Mouse (Mus musculus) CH12.LX (cell line): ENCODE data around the gene Olfr1333. TPM values are rescaled to one million over a fixed set of nuclear protein-coding genes. Genes with fewer than 3 reads are reported as not detected.

Experiments
- DNase-seq: peaks from one replicate; pipeline ENCODE4 v3.0.0-alpha.2; 2013; ENCODE audit errors: extremely low read depth
- H3K27ac ChIP-seq: 2 replicates; pipeline ENCODE4 v1.5.1; 2012; ENCODE audit warnings: low read depth, mild to moderate bottlenecking, control low read depth, moderate library complexity; ENCODE audit not compliant: insufficient read depth
- H3K27me3 ChIP-seq: replicated peaks from 2 replicates; pipeline ENCODE3; 2012; ENCODE audit warnings: inconsistent platforms
- H3K36me3 ChIP-seq, 2 experiments: replicated peaks in 1 of 2; 2 replicates each; pipeline versions ENCODE3 to v1.6.1; 2012; ENCODE audit warnings: inconsistent platforms in 1 of 2, low read length in 1 of 2, mild to moderate bottlenecking in 1 of 2, mixed read lengths in 1 of 2, moderate library complexity in 1 of 2; ENCODE audit not compliant: control insufficient read depth in 1 of 2, insufficient read depth in 1 of 2
- H3K4me1 ChIP-seq, 2 experiments: 2 replicates each; pipeline ENCODE4 v1.6.1; 2012; ENCODE audit warnings: inconsistent platforms in 1 of 2, moderate library complexity in 1 of 2; ENCODE audit not compliant: insufficient read depth in 2 of 2, control insufficient read depth in 1 of 2
- H3K4me2 ChIP-seq: 2 replicates; pipeline ENCODE4 v1.6.1; 2012; ENCODE audit warnings: low read depth, mild to moderate bottlenecking, control low read depth; ENCODE audit not compliant: poor library complexity, insufficient read depth, severe bottlenecking
- H3K4me3 ChIP-seq, 3 experiments: fragments of 150-350 bp in 1 of 3; sonication (generic) in 1 of 3; replicated peaks in 1 of 3; 2 replicates each; pipeline versions ENCODE3 to v1.5.1; 2011 to 2012; ENCODE audit warnings: low read depth in 2 of 3, low read length in 2 of 3, mild to moderate bottlenecking in 2 of 3, moderate library complexity in 2 of 3, control low read depth in 1 of 3, improper control_type of control experiment in 1 of 3, inconsistent platforms in 1 of 3, mixed read lengths in 1 of 3; ENCODE audit not compliant: poor library complexity in 1 of 3
- H3K79me2 ChIP-seq: replicated peaks from 2 replicates; pipeline ENCODE4 v1.6.1; 2012; ENCODE audit warnings: mild to moderate bottlenecking, moderate library complexity; ENCODE audit not compliant: control insufficient read depth, poor library complexity, insufficient read depth, severe bottlenecking; ENCODE audit errors: extremely low read depth
- H3K9ac ChIP-seq: 2 replicates; pipeline ENCODE4 v1.6.1; 2012; ENCODE audit warnings: low read depth, mild to moderate bottlenecking, control low read depth, moderate library complexity; ENCODE audit not compliant: insufficient read depth
- H3K9me3 ChIP-seq: replicated peaks from 2 replicates; pipeline ENCODE3; 2012; ENCODE audit warnings: low read length, inconsistent platforms, mixed read lengths
- CHD1 ChIP-seq: IDR thresholded peaks from 2 replicates; pipeline ENCODE4 v1.6.1; 2012; ENCODE audit warnings: low read depth, low read length, improper control_type of control experiment, inconsistent platforms
- CHD2 ChIP-seq: IDR thresholded peaks from 2 replicates; pipeline ENCODE4 v1.6.1; 2011; ENCODE audit warnings: low read length, improper control_type of control experiment
- E2F4 ChIP-seq: IDR thresholded peaks from 2 replicates; pipeline ENCODE4 v1.6.1; 2011; ENCODE audit warnings: low read depth, low read length, improper control_type of control experiment; ENCODE audit not compliant: insufficient replicate concordance
- ELF1 ChIP-seq: IDR thresholded peaks from 2 replicates; pipeline ENCODE4 v1.6.1; 2014; ENCODE audit warnings: low read depth, mild to moderate bottlenecking, inconsistent platforms, low read length, improper control_type of control experiment
- EP300 ChIP-seq: IDR thresholded peaks from 2 replicates; pipeline ENCODE4 v1.6.1; 2011; ENCODE audit warnings: low read length, improper control_type of control experiment
- ETS1 ChIP-seq: conservative IDR thresholded peaks from 2 replicates; pipeline ENCODE4 v1.6.1; 2012; ENCODE audit warnings: low read depth, mild to moderate bottlenecking, inconsistent platforms, low read length, improper control_type of control experiment, moderate library complexity
- HCFC1 ChIP-seq: IDR thresholded peaks from 2 replicates; pipeline ENCODE4 v1.6.1; 2012; ENCODE audit warnings: low read depth, mild to moderate bottlenecking, inconsistent platforms, low read length, improper control_type of control experiment
- JUN ChIP-seq: IDR thresholded peaks from 2 replicates; pipeline ENCODE4 v1.6.1; 2011; ENCODE audit warnings: low read depth, mild to moderate bottlenecking, low read length, improper control_type of control experiment, moderate library complexity; ENCODE audit not compliant: insufficient read depth
- JUND ChIP-seq: conservative IDR thresholded peaks from 2 replicates; pipeline ENCODE4 v1.6.1; 2011; ENCODE audit warnings: low read depth, low read length, improper control_type of control experiment
- KAT2A ChIP-seq: IDR thresholded peaks from 2 replicates; pipeline ENCODE4 v1.6.1; 2012; ENCODE audit warnings: low read length, improper control_type of control experiment, inconsistent platforms; ENCODE audit not compliant: insufficient replicate concordance
- MAFK ChIP-seq: IDR thresholded peaks from 2 replicates; pipeline ENCODE4 v1.6.1; 2011; ENCODE audit warnings: low read length, improper control_type of control experiment; ENCODE audit not compliant: insufficient replicate concordance
- MAX ChIP-seq: IDR thresholded peaks from 2 replicates; pipeline ENCODE4 v1.6.1; 2011; ENCODE audit warnings: low read length, improper control_type of control experiment
- MAZ ChIP-seq: IDR thresholded peaks from 2 replicates; pipeline ENCODE4 v1.6.1; 2012; ENCODE audit warnings: low read depth, mild to moderate bottlenecking, inconsistent platforms, low read length, improper control_type of control experiment, moderate library complexity
- MXI1 ChIP-seq: IDR thresholded peaks from 2 replicates; pipeline ENCODE4 v1.6.1; 2011; ENCODE audit warnings: mild to moderate bottlenecking, low read depth, low read length, improper control_type of control experiment
- MYC ChIP-seq: IDR thresholded peaks from 2 replicates; pipeline ENCODE4 v1.6.1; 2011; ENCODE audit warnings: low read depth, mild to moderate bottlenecking, improper control_type of control experiment, low read length
- NRF1 ChIP-seq: IDR thresholded peaks from 2 replicates; pipeline ENCODE4 v1.6.1; 2014; ENCODE audit warnings: low read depth, mild to moderate bottlenecking, inconsistent platforms, low read length, improper control_type of control experiment, moderate library complexity
- RCOR1 ChIP-seq: conservative IDR thresholded peaks from 2 replicates; pipeline ENCODE4 v1.6.1; 2012; ENCODE audit warnings: low read depth, mild to moderate bottlenecking, inconsistent platforms, low read length, improper control_type of control experiment
- SIN3A ChIP-seq: IDR thresholded peaks from 2 replicates; pipeline ENCODE4 v1.6.1; 2012; ENCODE audit warnings: low read length, improper control_type of control experiment, inconsistent platforms
- SMC3 ChIP-seq: IDR thresholded peaks from 2 replicates; pipeline ENCODE4 v1.6.1; 2011; ENCODE audit warnings: low read depth, low read length, improper control_type of control experiment
- TBP ChIP-seq: conservative IDR thresholded peaks from 2 replicates; pipeline ENCODE4 v1.6.1; 2011; ENCODE audit warnings: low read depth, low read length, improper control_type of control experiment
- TCF12 ChIP-seq: IDR thresholded peaks from 2 replicates; pipeline ENCODE4 v1.6.1; 2014; ENCODE audit warnings: low read depth, mild to moderate bottlenecking, inconsistent platforms, low read length, improper control_type of control experiment
- UBTF ChIP-seq: IDR thresholded peaks from 2 replicates; pipeline ENCODE4 v1.6.1; 2012; ENCODE audit warnings: low read depth, mild to moderate bottlenecking, inconsistent platforms, low read length, improper control_type of control experiment, moderate library complexity
- USF1 ChIP-seq: IDR thresholded peaks from 2 replicates; pipeline ENCODE4 v1.6.1; 2014; ENCODE audit warnings: low read depth, mild to moderate bottlenecking, inconsistent platforms, low read length, improper control_type of control experiment
- ZKSCAN1 ChIP-seq: IDR thresholded peaks from 2 replicates; pipeline ENCODE4 v1.6.1; 2012; ENCODE audit warnings: low read depth, inconsistent platforms, low read length, improper control_type of control experiment, borderline replicate concordance
- ZMIZ1 ChIP-seq: IDR thresholded peaks from 2 replicates; pipeline ENCODE4 v1.6.1; 2012; ENCODE audit warnings: low read depth, mild to moderate bottlenecking, inconsistent platforms, low read length, improper control_type of control experiment
- dilution Hi-C: fragments of 300-500 bp; cut with MboI; formaldehyde crosslinking; loops from 2 replicates; pipeline ENCODE4 v1.14.3; 2020; ENCODE audit warnings: low sequenced_read_pairs; ENCODE audit not compliant: extremely low pct_unique_long_range_greater_than_20kb, extremely low pct_ligation_motif_present
- in situ Hi-C: fragments of 300-500 bp; cut with MboI; formaldehyde crosslinking; loops from 3 replicates; pipeline ENCODE4 v1.14.3; 2019; ENCODE audit warnings: low sequenced_read_pairs, low pct_ligation_motif_present, low pct_unique_long_range_greater_than_20kb, mixed read lengths
- polyA plus RNA-seq: library from polyadenylated mRNA; unstranded; fragments of >175 nt; gene quantifications from 2 replicates; pipeline ENCODE4 v1.2.1, GENCODE M21; 2012; ENCODE audit warnings: low read depth; ENCODE audit not compliant: insufficient read length
- total RNA-seq, 2 experiments: library from RNA; depleted of rRNA; stranded (reverse); fragments of 300-350 nt in 1 of 2; fragments of >200 nt in 1 of 2; gene quantifications; 2 replicates each; pipeline ENCODE4 v1.2.3; 2012 to 2014

Olfr1333 gene
- total and polyA plus RNA-seq, 3 experiments: not detected

GRCm38 (mm10) chr4:118861791-118862190 lies 25.7 kb upstream of the Olfr1333 start:
- Histone ChIP-seq H3K9ac (no peak overlapping the region), H3K4me3 (no peak overlapping the region), H3K4me1 (no peaks in the 10 kb centered on the region), H3K4me2 (no peak overlapping the region), H3K9me3 (no peaks in the 10 kb centered on the region), H3K27me3 (no peaks in the 10 kb centered on the region), H3K79me2 (no peaks in the 10 kb centered on the region), H3K36me3 (no peaks in the 10 kb centered on the region), H3K27ac (no peak overlapping the region)
- DNase-seq: no peak
- dilution Hi-C loops (no loop called here), in situ Hi-C loops (loop anchor here (5.0 kb wide), 2 partner anchors 46 to 64 kb away; no protein-coding TSS in a partner anchor)
- no peak for TF ChIP-seq E2F4
- no peak for TF ChIP-seq TBP
- TF ChIP-seq USF1: no peak
- TF ChIP-seq SIN3A: no peak
- no peak for TF ChIP-seq UBTF
- TF ChIP-seq JUN: no peak
- no peak for TF ChIP-seq ELF1
- no peak for TF ChIP-seq MYC
- no peak for TF ChIP-seq JUND
- TF ChIP-seq MXI1: no peak
- no peak for TF ChIP-seq MAZ
- no peak for TF ChIP-seq TCF12
- no peak for TF ChIP-seq ETS1

GRCm38 (mm10) chr4:118818921-118819320 lies 17.2 kb downstream of the Olfr1333 start:
- Histone ChIP-seq H3K4me1 (no peaks in the 10 kb centered on the region), H3K79me2 (no peaks in the 10 kb centered on the region), H3K9me3 (no peaks in the 10 kb centered on the region), H3K4me3 (no peak overlapping the region), H3K27me3 (peaks cover 35% of the 10 kb centered on the region), H3K36me3 (no peaks in the 10 kb centered on the region), H3K9ac (no peak overlapping the region), H3K4me2 (no peak overlapping the region), H3K27ac (no peak overlapping the region)
- no peak for TF ChIP-seq RCOR1
- no peak for TF ChIP-seq TCF12
- no peak for TF ChIP-seq ELF1
- TF ChIP-seq TBP: no peak
- no peak for TF ChIP-seq ETS1
- TF ChIP-seq JUND: no peak
- TF ChIP-seq CHD1: no peak
- TF ChIP-seq ZMIZ1: no peak
- TF ChIP-seq KAT2A: no peak
- TF ChIP-seq CHD2: no peak
- TF ChIP-seq ZKSCAN1: no peak
- TF ChIP-seq EP300: no peak
- no peak for TF ChIP-seq NRF1
- no peak for TF ChIP-seq MAX
- no peak for TF ChIP-seq MAFK
- no peak for TF ChIP-seq HCFC1
- no peak for TF ChIP-seq SMC3
- no peak for TF ChIP-seq USF1
- in situ Hi-C loops: no loop called here
- dilution Hi-C loops: no loop called here
- no peak for DNase-seq
